Mouse (Mus musculus): Measurements from ENCODE around the gene Cldn14. TPM values are rescaled to one million over a fixed set of nuclear protein-coding genes. Genes with fewer than 3 reads are reported as not detected.
"Not testable (repeated sequence)": the region's sequence is repeated elsewhere in the genome, so short reads cannot be mapped to it uniquely, and the experiment has no call there.

Gene Cldn14
- total RNA-seq, 2 experiments from 2014 or later: not detected

DNA sequence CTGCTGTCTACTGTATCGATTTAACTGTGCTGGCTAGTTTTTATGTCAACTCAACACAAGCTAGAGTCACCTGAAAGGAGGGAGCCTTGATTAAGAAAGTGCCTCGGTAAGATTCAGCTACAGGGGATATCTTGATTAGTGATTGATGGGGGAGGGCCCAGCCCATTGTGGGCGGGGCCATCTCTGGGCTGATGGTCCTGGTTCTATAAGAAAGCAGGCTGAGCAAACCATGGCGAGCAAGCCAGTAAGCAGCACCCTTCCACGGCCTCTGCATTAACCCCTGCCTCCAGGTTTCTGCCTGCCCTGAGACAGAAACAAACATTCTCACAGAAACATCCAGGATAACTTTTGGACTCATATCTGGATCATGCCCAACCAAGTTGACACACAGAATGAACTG is 1.5 kb upstream of the Cldn14 start:
- intact Hi-C loops (cut with DNase I): no loop called here
- DNase-seq: no peak

DNA sequence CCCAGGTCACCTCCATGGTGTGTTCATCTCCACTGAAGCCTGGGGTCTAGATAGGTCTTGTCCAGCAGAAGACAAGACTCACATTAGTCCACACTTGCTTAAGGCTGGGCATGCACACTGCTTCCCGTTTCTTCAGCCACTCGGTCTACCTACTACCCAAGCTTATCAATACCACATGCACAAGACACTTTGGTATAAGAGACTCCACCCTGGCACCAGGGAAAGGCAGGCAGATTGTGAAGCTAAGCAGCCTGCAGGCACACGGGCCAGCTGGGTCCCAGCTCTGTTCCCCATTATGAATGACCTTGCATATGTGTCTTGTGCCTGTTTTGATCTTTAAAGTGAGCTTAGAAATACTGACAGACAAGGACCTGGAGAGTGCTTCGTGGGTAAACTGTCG is 719 bp upstream of the Cldn14 start:
- intact Hi-C loops (cut with DNase I): no loop called here
- no peak for DNase-seq

DNA sequence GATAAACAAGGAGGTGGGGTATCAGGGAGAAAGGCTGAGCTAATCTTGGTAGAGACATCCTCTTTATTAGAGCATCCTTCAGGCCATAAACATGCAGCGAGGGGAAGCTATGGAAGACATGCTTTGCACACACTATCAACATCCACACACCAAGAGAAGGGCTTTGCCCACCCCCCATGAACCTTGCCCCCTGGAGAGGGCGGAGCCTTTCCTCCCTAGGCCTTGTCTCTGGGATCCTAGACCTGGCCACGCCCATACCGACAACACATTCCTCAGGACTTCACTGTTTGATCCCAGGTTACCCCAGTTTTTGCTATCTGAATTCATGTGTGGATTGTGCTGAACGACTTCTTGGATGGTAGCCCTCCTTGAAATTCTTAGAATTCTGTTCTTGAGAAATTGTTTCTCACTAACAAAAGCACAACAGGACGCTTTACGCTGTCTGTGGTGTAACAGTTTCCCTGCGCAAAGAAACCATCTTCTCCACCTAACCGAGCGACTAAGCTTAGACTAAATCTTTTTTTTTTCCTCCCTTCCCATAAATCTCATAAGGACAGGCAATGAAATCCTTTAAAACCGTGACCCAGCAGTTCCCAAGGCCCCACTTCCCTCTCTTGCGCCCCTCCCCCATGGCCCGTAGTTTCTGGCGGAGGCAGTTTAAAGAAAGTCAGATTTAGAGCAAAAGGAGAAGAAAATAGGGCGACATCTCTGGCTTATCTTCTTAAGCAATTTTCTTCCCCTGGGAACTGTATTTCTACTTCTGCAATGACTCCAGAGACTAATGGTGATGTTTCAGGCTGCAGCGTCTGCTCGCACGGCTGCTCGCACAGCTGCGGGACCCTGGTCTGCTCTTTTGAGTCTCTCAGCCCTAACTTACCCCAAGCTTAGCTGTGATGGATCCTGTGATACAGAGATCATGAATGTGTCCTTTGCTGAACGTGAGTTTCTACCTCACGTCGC is 1.7 kb downstream of the Cldn14 start:
- DNase-seq: no peak

DNA sequence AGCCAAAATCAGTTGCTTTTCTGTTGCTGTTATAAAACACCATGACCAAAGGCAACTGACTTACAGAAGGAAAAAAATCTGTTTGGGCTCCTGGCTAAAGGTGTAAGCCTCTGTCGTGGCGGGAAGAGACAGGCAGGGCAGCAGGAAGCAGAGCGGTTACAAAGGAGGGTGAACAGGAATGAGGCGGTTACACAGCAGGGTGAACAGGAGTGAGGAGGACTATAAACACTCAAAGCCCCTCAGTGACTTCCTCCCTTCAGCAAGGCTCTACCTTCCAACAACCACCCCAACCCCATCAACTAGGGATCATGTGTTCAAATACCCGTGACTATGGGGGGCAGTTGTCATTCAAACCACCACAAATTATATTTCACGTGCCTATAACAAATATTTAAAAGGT is 5.2 kb downstream of the Cldn14 start:
- intact Hi-C loops (cut with DNase I): no loop called here
- no peak for DNase-seq

More for the DNA sequence above, 1.7 kb downstream of the Cldn14 start:
- intact Hi-C loops (cut with DNase I): no loop called here

DNA sequence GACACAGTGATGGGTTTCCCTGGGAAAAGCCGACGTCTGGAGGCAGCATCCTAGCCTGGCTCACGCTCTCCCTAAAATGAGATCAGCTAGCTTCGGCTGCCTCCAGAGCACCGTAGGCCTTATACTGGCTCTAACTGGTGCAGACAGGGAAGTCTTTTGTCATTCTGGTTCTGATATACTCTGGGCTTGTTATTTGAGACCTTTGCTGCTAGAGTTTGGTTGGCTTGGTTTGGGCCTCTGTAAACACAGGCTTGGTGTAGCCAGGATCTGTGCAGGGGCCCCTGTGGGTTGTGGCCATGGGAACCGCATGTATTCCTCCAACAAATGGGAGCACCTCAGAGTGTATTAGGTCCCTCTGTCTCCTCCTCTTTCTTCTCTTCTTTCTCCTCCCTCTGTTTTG is 7.3 kb downstream of the Cldn14 start:
- intact Hi-C loops (cut with DNase I): no loop called here
- no peak for DNase-seq

DNA sequence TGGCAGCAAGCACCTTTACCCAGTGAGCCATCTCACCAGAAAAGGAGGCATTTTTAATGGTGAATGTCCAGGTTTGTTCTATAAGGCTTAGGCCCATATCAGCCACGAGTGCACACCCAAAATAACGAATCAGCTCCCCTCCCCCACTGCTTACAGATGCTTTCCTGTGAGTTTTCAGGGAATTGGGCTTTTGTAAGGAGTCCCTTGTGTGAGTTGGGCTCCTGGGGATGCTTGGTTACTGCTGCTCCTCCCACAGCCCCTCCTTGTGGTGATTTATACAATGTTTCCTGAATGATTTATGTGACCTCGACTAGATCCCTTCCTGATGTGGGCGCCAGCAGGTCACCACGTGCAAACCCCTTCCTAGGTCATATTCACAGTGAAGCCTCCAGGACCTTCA is 9.7 kb downstream of the Cldn14 start:
- intact Hi-C loops (cut with DNase I): no loop called here

DNA sequence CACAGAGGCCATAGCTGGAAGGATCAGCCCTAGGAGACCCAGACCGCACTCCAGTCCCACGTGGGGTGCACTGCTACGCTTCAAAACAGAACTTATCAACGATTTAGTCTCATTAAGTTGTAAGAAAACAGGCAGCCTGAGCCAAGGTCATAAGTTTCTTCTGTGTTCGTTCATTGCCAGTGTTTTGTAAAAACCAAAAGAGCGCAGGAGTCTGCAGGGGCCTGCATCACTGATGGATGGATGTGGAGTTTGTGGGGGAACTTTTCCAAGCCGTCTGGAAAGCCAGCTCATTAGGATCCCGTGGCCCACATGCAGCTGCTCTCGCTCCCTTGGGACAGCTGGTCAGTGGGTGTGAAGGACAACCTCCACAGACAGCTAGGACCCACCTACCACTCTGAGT is 25.1 kb downstream of the Cldn14 start:
- DNase-seq: peak in 1 of 2 experiments; percentile 28
- intact Hi-C loops (cut with DNase I): no loop called here

More for the DNA sequence above, 9.7 kb downstream of the Cldn14 start:
- no peak for DNase-seq

DNA sequence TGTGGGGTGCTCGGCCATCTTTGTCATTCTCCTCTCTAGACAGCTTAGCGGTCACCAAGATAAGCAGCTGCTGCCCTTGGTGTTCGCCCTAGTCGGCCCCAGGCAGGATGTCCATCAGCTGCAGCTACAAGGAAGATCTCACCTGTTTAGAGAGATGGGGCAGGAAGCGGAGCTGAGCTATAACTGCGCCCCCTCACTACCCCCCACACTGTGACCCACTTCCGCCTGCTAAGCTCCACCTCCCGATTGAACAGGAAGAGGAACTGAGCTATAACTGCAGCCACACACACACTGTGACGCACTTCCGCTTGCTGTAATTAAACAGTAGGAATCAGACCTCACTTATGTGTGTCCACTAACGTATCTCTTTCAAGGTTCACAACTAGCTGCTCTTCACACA is 26.3 kb downstream of the Cldn14 start:
- intact Hi-C loops (cut with DNase I): no loop called here
- DNase-seq: no peak

DNA sequence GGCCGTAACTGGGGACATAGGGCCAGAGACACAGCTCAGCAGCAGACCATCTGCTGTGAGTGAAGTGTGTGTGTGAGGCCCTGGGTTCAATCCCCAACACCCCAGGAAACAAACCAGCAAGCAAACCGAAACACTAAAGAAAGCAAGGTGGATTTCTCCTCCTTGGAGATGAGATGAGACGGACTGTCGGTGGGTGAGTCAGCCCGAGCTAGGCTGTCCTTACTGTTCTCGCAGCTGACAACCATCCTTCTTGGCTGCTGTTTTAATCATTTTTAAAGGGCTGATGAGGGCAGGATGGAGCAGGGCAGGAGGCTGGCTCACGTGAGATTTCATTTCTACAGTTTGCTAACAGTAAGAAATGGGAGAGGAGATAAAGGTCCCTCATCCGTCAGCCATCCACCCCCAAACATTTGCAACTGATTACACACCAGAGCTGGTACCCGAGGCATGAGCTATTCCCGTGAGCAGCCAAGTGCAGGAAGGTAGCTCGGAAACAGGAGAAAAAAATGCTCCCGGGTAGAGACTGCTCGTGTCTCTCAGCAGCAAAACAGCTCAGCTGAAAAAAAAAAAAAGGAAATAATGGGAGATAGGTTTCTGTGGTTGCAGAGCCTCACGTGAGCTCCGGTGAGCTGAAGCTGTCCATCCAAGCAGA is 27.3 kb downstream of the Cldn14 start:
- DNase-seq: no peak
- intact Hi-C loops (cut with DNase I): no loop called here

DNA sequence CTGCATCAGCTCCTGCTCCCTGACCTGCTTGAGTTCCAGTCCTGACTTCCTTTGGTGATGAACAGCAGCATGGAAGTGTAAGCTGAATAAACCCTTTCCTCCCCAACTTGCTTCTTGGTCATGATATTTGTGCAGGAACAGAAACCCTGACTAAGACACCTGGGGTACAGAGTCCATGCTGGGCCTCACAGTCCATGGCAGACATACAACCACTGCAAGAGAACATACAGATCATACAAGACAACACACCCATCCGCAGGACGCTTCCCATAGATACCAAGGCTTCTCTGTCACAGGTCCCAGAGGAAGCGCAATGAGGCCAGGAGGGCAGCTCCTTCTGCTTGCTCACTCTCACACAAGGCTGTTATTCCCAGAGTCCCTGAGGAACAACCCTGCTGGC is 28.3 kb downstream of the Cldn14 start:
- intact Hi-C loops (cut with DNase I); DNase-seq: not testable (repeated sequence)

DNA sequence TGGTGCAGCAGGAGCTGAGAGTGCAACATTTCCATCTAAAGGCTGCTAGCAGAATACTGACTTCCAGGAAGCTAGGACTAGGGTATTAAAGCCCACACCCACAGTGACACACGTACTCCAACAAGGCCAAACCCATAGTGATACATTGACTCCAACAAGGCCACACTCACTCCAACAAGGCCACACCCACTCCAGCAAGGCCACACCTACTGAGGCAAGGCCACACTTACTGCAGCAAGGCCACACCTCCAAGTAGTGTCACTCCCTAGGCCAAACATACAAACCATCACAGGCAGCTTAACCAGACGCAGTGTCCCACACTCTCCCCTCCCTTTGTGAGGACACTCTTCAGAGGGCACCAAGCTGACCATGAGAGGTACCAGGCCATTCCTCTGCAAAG is 29.3 kb downstream of the Cldn14 start:
- DNase-seq: no peak
- intact Hi-C loops (cut with DNase I): no loop called here

DNA sequence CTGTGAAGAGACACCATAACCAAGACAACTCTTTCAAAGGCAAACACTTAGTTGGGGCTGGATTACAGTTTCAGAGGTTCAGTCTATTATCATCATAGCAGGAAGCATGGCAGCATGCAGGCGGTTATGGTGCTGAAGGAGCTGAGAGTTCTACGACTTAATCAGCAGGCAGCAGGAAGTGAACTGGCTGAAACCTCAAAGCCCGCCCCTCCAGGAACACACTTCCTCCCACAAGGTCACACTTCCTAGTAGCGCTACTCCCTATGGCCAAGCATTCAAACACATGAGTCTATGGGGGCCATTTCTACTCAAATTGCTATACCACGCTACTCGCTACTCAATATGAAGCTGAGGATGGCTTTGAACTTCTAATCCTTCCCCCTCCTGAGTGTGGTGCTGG is 31.1 kb downstream of the Cldn14 start:
- no peak for DNase-seq
- intact Hi-C loops (cut with DNase I): loop anchor here (2.0 kb wide), 1 partner anchor 39 kb away; no protein-coding TSS in a partner anchor

DNA sequence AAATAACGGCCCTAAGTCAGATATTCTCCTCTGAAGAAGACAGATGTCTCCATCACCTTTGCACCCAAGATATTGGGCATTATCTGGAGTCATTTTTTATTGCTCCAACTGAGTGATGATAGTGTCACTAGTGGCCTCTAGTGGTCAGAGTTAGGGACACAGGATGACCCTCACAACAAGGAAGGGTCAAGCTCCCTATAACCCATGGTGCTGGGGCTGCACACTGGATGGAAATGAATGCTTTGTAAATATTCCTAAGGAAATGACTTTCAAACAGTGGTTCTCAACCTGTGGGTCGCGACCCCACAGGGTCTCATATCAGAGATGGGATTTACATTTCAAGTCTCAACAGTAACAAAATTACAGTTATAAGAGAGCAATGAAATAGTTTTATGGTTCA is 31.7 kb downstream of the Cldn14 start:
- peak in 1 of 2 experiments; percentile 13 for DNase-seq
- intact Hi-C loops (cut with DNase I): loop anchor here (2.0 kb wide), 1 partner anchor 38 kb away; no protein-coding TSS in a partner anchor

DNA sequence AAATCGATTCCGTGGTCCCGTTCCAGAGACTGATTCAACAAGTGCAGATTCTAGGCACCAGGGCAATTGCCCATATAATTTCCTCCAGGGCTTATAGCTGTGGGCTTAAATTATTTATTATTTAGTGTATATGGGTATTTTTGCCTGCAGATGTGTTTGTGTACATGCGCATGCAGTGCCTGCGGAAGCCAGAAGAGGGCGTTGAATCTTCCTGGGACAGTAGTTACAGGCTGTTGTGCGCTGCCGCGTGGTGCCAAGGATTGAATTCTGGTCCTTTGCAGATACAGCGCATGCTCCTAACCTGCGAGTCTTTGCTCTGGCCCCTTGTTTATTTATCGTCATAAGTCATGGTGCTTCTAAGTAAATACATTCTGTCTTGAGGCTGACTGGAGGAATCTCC is 33.2 kb downstream of the Cldn14 start:
- intact Hi-C loops (cut with DNase I): no loop called here
- no peak for DNase-seq

DNA sequence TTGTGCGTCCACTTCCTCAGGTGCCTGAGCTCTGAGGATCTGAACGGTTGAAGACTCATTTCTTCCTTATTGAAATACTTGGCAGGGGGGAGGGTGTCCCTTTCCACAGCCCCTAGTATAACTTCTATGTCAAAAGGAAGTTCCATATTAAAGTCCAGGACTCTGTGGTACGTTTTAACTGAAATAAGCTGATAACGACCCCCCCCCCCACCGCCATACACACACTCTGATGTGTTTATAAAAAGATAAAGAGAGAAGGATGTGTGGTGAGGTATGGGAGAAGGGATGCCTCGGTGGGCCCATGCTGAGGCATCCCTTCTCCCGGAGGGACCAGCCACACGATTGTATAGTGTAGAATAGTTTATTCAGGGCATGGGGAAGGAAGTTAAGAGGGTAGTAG is 34.4 kb downstream of the Cldn14 start:
- intact Hi-C loops (cut with DNase I): no loop called here
- no peak for DNase-seq

DNA sequence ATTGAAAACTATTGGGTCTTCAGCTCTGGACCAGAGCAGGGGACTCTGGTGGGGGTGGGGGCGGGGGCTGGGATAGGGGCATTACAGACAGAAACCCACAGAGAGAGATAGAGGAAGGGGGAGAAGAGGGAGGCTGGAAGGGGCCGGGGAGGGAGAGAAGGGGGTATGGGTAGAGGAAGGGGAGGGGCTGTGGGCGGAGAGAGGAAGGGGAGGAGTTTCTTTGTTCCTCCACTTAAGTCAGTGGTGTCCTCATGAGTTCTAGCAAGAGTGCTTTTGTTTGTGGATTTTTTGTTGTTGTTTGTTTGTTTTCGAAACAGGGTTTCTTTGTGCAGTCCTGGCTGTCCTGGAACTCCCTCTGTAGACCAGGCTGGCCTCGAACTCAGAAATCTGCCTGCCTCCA is 35.1 kb downstream of the Cldn14 start:
- intact Hi-C loops (cut with DNase I): no loop called here
- peak in 1 of 2 experiments; percentile 14 for DNase-seq

DNA sequence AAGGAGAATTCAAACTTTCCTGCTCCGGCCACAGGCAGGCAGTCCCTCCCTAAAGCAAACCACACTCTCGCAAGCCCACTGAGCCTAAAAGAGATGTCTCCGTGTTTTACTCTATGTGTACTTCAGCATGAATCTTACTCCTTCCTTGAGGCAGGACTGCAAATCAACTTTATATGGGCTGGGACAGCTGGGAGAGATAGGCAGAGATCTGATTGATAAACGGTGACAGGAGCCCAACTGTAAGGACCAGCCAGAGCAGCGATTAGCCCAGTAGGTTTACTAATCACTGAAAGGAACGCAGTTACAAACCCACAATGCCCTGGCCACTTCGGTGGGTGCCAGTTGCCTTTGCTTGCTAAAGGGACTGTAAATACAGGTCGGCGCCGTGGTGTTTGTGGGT is 35.5 kb downstream of the Cldn14 start:
- intact Hi-C loops (cut with DNase I): no loop called here
- no peak for DNase-seq

DNA sequence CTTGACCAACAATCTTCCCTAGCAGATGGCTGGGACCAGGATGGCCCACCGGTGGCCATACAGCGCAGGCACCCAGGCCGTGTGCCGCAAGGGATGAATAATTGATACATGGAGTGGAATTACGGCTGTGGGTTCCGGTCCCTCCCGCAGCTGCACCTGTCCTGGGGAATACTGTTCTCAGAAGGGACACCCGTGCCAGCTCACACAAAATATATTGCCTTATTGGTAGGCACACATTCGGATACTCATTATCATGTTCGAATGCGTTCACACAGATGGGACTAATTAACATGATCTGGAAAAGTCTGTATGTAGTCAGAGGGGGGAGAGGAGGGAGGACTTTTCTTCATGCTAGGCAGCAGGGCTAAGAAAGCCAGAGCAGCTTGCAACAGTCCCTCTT is 37.6 kb downstream of the Cldn14 start:
- intact Hi-C loops (cut with DNase I): no loop called here
- no peak for DNase-seq

DNA sequence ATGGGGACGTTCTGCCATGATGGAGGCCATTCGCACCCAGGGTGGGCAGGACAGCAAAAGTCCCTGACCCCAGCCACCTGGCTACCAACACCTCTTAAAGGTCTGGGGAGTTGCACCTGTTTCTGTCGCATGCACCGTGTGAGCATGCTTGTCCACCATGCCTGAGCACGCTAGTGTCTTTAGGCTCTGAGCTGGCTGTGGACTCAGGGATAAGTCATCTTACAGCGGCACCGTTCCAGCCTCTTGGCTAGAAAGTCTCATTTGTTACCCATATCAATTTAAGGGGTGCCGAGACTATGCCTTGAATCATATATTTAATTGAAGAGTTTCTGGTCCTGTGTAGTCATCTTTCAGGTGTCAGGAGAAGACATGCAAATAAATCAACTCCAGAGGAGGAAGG is 40.7 kb downstream of the Cldn14 start:
- intact Hi-C loops (cut with DNase I): no loop called here

DNA sequence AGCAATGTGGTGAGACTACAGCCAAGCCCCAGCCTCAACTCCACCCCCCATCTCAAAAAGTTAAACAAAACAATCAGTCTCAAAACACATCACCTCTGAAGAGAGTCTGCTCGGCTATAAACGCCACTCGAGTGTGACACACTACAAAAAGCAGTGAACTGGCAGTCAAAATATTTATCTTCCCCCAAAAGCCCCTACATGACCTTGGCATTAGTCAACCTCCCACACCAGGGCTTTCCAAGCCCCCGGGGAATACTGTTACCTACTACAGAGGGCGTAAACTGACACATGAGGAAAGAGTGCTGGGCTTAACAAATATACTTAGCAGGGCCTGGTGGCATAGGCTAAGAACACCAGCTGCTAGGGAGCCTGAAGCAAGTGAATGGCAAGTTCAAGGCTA is 46.4 kb downstream of the Cldn14 start:
- intact Hi-C loops (cut with DNase I): no loop called here
- DNase-seq: no peak

More for the DNA sequence above, 40.7 kb downstream of the Cldn14 start:
- DNase-seq: no peak

DNA sequence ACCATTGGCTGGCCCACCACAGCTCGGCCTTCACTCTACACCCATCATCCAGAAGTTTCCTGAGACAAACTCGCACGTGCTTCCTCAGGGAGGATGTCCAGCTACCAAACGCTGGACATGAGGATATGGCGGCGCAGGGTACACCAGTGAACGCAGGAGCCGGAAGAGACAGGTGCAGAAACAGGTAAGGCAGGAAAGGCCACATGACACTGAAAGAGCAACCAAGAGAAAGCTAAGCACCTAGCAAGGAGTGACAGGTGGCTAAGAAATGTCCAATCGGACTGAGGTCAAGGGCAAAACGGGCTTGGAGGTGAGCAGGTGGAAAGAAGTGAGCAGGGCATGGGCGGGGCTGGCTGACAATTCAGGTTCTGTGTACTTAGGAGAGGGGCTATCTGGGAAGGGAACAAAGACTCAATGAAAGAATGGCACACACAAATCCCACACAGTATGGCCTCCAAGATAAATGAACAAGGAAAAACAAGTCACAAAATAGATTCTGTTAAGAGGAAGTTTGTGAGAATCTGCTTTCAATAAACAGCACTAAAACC is 47.5 kb downstream of the Cldn14 start:
- DNase-seq: no peak
- intact Hi-C loops (cut with DNase I): no loop called here
